Mouse (Mus musculus) forebrain, postnatal 0 days (tissue): Measurements from ENCODE around the gene Mast4. TPM values are rescaled to one million over a fixed set of nuclear protein-coding genes. Genes with fewer than 3 reads are reported as not detected.
A peak's percentile ranks its signal among the peaks of the same experiment; 100 is the strongest.

Experiments used
- ATAC-seq: fragments of 200-750 bp; cut with Nextera tagmentation; 2 replicates; pipeline ENCODE4 v1.8.0; 2017; ENCODE audit warnings: mild to moderate bottlenecking, moderate library complexity
- DNase-seq: peaks from one replicate; pipeline ENCODE4 v3.0.0-alpha.2; 2015
- H3K27ac ChIP-seq: fragments of 300-500 bp; sonication (generic); 2 replicates; pipeline ENCODE4 v1.5.1; 2014; ENCODE audit warnings: low read depth, mild to moderate bottlenecking, antibody characterized with exemption, low read length, moderate library complexity, mixed read lengths
- H3K27me3 ChIP-seq: fragments of 300-500 bp; sonication (generic); 2 replicates; pipeline ENCODE4 v1.6.1; 2014; ENCODE audit warnings: mild to moderate bottlenecking, low read length, mixed read lengths; ENCODE audit not compliant: insufficient read depth
- H3K36me3 ChIP-seq: fragments of 300-500 bp; sonication (generic); 2 replicates; pipeline ENCODE4 v1.6.1; 2014; ENCODE audit warnings: mild to moderate bottlenecking, moderate library complexity; ENCODE audit not compliant: insufficient read depth
- H3K4me1 ChIP-seq: fragments of 300-500 bp; sonication (generic); 2 replicates; pipeline ENCODE4 v1.6.1; 2014; ENCODE audit warnings: antibody characterized with exemption; ENCODE audit not compliant: insufficient read depth
- H3K4me2 ChIP-seq: fragments of 300-500 bp; sonication (generic); 2 replicates; pipeline ENCODE4 v1.6.1; 2014; ENCODE audit warnings: low read depth, mild to moderate bottlenecking, moderate library complexity
- H3K4me3 ChIP-seq: fragments of 300-500 bp; sonication (generic); 2 replicates; pipeline ENCODE4 v1.5.1; 2014; ENCODE audit warnings: low read depth, low read length, mixed read lengths
- H3K9ac ChIP-seq: fragments of 300-500 bp; sonication (generic); 2 replicates; pipeline ENCODE4 v1.6.1; 2014; ENCODE audit warnings: mild to moderate bottlenecking
- H3K9me3 ChIP-seq: fragments of 300-500 bp; sonication (generic); 2 replicates; pipeline ENCODE4 v1.6.1; 2016; ENCODE audit warnings: low read length
- CTCF ChIP-seq: sonication (generic); IDR thresholded peaks from 2 replicates; pipeline ENCODE4 v1.5.1; 2016; ENCODE audit warnings: antibody characterized with exemption, control low read depth, low read depth
- WGBS: fragments of 180-500 bp; shearing (Covaris S2); extraction: QIAGEN DNeasy Blood & Tissue Kit; methylation state at CpG from one replicate; pipeline ENCODE4 v1.1.7; 2014; 5-methylcytosine and 5-hydroxymethylcytosine counted together
- polyA plus RNA-seq: library from polyadenylated mRNA; unstranded; fragments of >200 nt; fragmentation: Nextera tagmentation; extraction: Ambion mirVana; gene quantifications from 2 replicates; pipeline ENCODE4 v1.2.1, GENCODE M21; 2015
- total RNA-seq: library from RNA; depleted of rRNA; stranded (reverse); fragments of >200 nt; gene quantifications from 2 replicates; pipeline ENCODE4 v1.2.3, GENCODE M21; 2014

The Mast4 gene
- total and polyA plus RNA-seq, 2 experiments from 2014 or later = 17.2 to 40.1 TPM

DNA sequence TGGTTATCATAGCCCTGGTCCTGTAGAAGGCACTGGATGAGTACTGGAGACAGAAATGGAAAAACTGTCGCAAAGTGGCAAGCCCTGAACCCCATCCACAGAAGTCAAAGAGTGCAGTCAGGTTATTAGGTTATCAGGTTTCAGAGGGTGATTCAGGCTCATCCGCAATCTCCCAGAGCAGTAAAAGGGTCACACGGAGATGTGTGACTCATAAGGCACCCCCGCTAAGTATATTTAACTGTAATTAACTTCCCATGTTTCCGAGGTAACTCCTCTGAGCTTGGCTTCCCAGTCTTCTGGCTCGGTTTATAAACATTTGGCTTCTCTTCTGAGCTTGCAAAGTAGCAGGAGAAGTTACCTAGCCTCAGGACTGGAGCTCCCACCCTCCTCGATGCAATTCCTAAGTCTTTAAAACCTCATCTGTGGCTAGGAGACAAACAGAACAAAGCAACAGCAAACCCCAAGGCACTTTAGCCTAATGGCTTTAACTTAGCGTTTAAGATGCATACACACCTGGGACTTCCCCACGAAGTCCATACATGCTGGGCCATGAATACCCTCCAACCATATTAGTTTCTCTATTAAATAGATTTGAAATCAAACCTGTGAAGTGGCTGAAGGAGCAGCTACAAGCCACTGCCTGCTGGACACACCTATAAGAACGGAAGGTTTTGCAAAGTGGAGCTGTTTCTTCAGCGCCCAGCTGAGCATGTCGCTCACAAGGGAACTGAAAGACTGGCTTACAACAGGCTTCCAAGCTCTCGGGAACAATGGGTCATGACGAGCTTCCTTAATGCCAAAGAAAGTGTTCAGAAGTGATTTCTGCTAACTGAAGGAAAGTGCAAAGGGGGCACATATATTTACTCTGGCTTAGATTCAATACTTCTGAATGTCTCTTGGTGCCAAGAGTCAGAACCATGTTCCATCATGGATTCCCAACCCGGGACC is 439.7 kb downstream of the Mast4 start:
- 48% methylated on average over 15 of the region's 15 CpGs for WGBS
- no peaks in the 10 kb centered on the region for H3K27me3 ChIP-seq
- H3K4me2 ChIP-seq = no peak overlapping the region

DNA sequence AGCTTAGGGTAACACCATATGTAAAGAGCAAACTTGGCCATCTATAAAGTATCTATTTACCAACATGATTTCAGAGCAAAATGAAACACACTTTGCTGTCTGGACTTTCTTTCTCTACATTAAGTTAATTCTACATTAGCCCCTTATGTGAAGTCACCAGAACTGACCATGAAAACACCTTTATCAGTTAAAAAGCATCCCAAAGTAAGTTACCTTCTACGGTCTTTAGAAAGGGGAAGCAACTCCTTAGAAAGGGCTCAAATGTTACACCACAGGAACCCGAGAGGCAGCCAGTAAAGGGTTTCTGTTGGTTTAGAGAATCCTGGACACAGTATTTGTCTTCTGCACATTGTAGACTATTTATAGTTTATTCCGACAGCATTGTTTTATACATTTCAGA is 441.5 kb downstream of the Mast4 start:
- no peaks in the 10 kb centered on the region for H3K36me3 ChIP-seq
- no peak overlapping the region for H3K9ac ChIP-seq
- ATAC-seq (no peak), DNase-seq (no peak)
- no peaks in the 10 kb centered on the region for H3K27me3 ChIP-seq
- H3K4me2 ChIP-seq = no peak overlapping the region
- no peak overlapping the region for H3K4me3 ChIP-seq
- 87% methylated on average over 3 of the region's 3 CpGs for WGBS
- H3K27ac ChIP-seq = no peak overlapping the region
- peaks cover 13% of the 10 kb centered on the region for H3K4me1 ChIP-seq
- no peaks in the 10 kb centered on the region for H3K9me3 ChIP-seq
- TF ChIP-seq CTCF = no peak

More for the DNA sequence above, 439.7 kb downstream of the Mast4 start:
- Histone ChIP-seq H3K9me3 (no peaks in the 10 kb centered on the region), H3K27ac (no peak overlapping the region), H3K4me1 (peaks cover 10% of the 10 kb centered on the region), H3K4me3 (no peak overlapping the region), H3K36me3 (no peaks in the 10 kb centered on the region), H3K9ac (no peak overlapping the region)
- DNase-seq (no peak), ATAC-seq (no peak)
- no peak for TF ChIP-seq CTCF

DNA sequence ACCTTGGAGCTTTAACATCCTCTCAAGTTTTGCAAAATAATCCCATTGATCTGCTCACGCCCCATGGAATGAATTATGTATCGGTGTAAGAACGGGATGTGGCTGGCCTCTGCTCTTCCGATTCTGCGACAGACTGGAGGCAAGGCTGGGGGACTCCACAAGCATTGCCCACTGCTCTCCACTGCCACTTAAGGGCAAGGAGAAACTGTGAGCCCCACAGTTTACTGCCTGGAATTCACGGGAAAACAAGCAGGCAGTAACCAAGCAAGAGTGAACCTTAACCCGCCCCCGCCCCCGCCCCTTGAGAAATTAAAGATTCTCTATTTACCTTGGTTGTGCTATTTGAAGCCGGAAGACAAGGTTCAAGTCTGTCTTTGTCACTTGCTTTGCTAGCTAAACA is 444.3 kb downstream of the Mast4 start:
- no peak overlapping the region for H3K9ac ChIP-seq
- no peak for DNase-seq

GRCm38 (mm10) chr13:102889537-102889936 is 444.8 kb downstream of the Mast4 start:
- DNase-seq (no peak), ATAC-seq (no peak)
- 92% methylated on average over 13 of the region's 13 CpGs for WGBS
- Histone ChIP-seq H3K9me3 (no peaks in the 10 kb centered on the region), H3K27ac (no peak overlapping the region), H3K4me1 (peaks cover 7% of the 10 kb centered on the region), H3K27me3 (no peaks in the 10 kb centered on the region), H3K9ac (no peak overlapping the region), H3K36me3 (no peaks in the 10 kb centered on the region), H3K4me3 (no peak overlapping the region), H3K4me2 (no peak overlapping the region)
- TF ChIP-seq CTCF = no peak

More for the DNA sequence above, 444.3 kb downstream of the Mast4 start:
- Histone ChIP-seq H3K4me2 (no peak overlapping the region), H3K27ac (no peak overlapping the region), H3K36me3 (no peaks in the 10 kb centered on the region), H3K4me1 (peaks cover 12% of the 10 kb centered on the region), H3K4me3 (no peak overlapping the region), H3K27me3 (no peaks in the 10 kb centered on the region), H3K9me3 (no peaks in the 10 kb centered on the region)
- TF ChIP-seq CTCF = no peak
- WGBS = 87% methylated on average over 10 of the region's 10 CpGs
- no peak for ATAC-seq

DNA sequence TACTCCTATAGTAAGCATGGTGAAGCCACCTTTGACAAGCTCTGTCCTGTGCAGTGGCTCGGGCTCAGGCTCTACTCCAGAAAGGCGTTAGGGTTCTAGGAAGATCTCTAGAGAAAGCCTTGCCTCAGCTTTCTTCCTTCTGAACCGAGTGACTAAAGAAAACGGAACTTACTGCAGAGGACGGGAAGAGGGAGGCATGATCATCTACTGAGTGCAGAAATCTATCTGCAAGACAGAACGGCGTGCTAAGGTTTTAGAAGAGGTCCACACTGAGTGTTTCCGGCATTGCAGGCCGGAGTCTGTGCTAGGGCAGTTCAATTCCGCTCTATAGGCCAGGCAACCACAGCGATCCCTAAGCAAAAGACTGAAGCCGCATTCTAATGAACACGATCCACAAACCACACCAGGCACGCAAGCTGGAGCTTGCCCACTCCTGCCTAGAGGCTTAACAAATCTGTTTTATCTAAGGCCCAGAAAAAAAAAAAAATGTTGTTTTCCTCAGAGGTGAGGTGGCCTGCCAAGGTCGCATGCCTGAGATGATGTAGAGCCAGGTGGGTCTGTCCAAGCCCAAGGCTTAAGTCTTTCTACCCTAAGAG is 445.3 kb downstream of the Mast4 start:
- H3K36me3 ChIP-seq = no peaks in the 10 kb centered on the region
- no peak for TF ChIP-seq CTCF
- no peak overlapping the region for H3K4me3 ChIP-seq
- H3K9me3 ChIP-seq = no peaks in the 10 kb centered on the region
- H3K4me1 ChIP-seq = 0 out of 2 replicates have a peak, but pooled peaks cover 6% of the 10 kb centered on the region
- no peak for DNase-seq
- no peak overlapping the region for H3K9ac ChIP-seq
- WGBS = 83% methylated on average over 15 of the region's 15 CpGs
- no peak for ATAC-seq
- H3K4me2 ChIP-seq = no peak overlapping the region
- no peaks in the 10 kb centered on the region for H3K27me3 ChIP-seq
- no peak overlapping the region for H3K27ac ChIP-seq

DNA sequence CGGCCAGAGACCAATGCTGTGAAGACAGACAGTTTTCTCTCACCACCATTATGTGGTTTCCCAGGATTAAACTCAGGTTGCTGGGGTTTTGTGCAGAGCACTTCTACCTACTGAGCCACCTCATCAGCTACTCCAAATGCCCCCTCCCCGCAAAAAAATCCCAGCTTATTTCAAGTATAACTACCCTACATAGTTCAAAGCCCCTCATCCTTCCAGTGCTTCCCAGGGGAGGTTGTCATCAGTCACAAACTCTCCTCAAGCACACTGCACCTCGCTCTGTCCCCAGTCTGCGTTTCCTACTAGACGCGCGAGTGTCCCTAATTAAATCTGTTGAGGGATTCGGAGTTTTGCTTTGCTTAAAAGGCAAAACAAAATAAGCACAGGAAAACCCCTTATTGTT is 446.1 kb downstream of the Mast4 start:
- H3K27ac ChIP-seq = no peak overlapping the region
- DNase-seq (no peak), ATAC-seq (no peak)
- 0 out of 2 replicates have a peak, but pooled peaks cover 6% of the 10 kb centered on the region for H3K4me1 ChIP-seq
- WGBS = 58% methylated on average over 8 of the region's 8 CpGs
- TF ChIP-seq CTCF = no peak
- H3K27me3 ChIP-seq = no peaks in the 10 kb centered on the region
- no peaks in the 10 kb centered on the region for H3K36me3 ChIP-seq
- H3K4me3 ChIP-seq = no peak overlapping the region
- no peaks in the 10 kb centered on the region for H3K9me3 ChIP-seq
- no peak overlapping the region for H3K4me2 ChIP-seq
- no peak overlapping the region for H3K9ac ChIP-seq

DNA sequence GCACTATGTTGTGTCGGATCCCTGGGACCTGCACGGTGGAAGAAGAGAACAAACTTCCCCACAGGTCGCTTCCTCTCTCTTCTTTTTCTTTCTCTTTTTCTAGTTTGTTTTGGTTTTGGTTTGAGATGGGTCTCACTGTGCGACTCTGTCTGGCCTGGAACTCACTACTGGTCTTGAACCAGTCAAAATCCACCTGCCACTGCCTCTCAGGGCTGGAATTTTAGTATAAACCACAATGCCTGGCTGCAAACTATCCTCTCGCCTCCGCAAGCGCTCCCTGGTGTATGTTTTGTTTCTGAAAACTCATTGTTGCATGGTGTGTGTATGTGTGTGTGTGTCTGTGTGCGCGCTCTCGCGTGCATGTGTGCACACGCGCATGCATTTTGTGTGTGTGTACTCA is 446.8 kb downstream of the Mast4 start:
- H3K4me1 ChIP-seq = 0 out of 2 replicates have a peak, but pooled peaks cover 6% of the 10 kb centered on the region
- ATAC-seq = no peak
- H3K27ac ChIP-seq = peak overlapping the region; percentile 64; the same call in 1 of the 2 replicates
- 95% methylated on average over 13 of the region's 13 CpGs for WGBS
- no peak overlapping the region for H3K4me3 ChIP-seq
- TF ChIP-seq CTCF = no peak
- H3K4me2 ChIP-seq = no peak overlapping the region
- no peaks in the 10 kb centered on the region for H3K36me3 ChIP-seq
- H3K9me3 ChIP-seq = no peaks in the 10 kb centered on the region
- H3K9ac ChIP-seq = no peak overlapping the region
- H3K27me3 ChIP-seq = no peaks in the 10 kb centered on the region
- no peak for DNase-seq
